Mouse (Mus musculus) bone marrow macrophage, adult 2 months (primary cell): ENCODE data around the gene Hpgd. TPM values are rescaled to one million over a fixed set of nuclear protein-coding genes. Genes with fewer than 3 reads are reported as not detected.
"Not testable (repeated sequence)": the region's sequence is repeated elsewhere in the genome, so short reads cannot be mapped to it uniquely, and the experiment has no call there.

ENCODE experiments used
- H3K27ac ChIP-seq: 2 replicates; pipeline ENCODE4 v1.5.1; 2012; ENCODE audit warnings: low read depth, low read length; ENCODE audit not compliant: insufficient read depth
- H3K4me1 ChIP-seq: 2 replicates; pipeline ENCODE4 v1.6.1; 2012; ENCODE audit warnings: low read length; ENCODE audit not compliant: control insufficient read depth, insufficient read depth
- H3K4me3 ChIP-seq: 2 replicates; pipeline ENCODE4 v1.5.1; 2012; ENCODE audit warnings: mild to moderate bottlenecking, low read length, moderate library complexity; ENCODE audit not compliant: insufficient read depth
- CTCF ChIP-seq: IDR thresholded peaks from 2 replicates; pipeline ENCODE4 v1.5.1; 2012; ENCODE audit warnings: low read depth, mild to moderate bottlenecking, low read length, moderate library complexity
- POLR2A ChIP-seq: IDR thresholded peaks from 2 replicates; pipeline ENCODE4 v1.6.1; 2012; ENCODE audit warnings: mild to moderate bottlenecking, low read depth, low read length, borderline replicate concordance
- polyA plus RNA-seq: library from polyadenylated mRNA; stranded (reverse); fragments of >200 nt; gene quantifications from 2 replicates; pipeline ENCODE4 v1.2.4, GENCODE M21; 2012; ENCODE audit not compliant: missing spikeins, insufficient read depth, insufficient read length

Gene Hpgd
- polyA plus RNA-seq: 457 and 471 TPM in 2 replicates

DNA sequence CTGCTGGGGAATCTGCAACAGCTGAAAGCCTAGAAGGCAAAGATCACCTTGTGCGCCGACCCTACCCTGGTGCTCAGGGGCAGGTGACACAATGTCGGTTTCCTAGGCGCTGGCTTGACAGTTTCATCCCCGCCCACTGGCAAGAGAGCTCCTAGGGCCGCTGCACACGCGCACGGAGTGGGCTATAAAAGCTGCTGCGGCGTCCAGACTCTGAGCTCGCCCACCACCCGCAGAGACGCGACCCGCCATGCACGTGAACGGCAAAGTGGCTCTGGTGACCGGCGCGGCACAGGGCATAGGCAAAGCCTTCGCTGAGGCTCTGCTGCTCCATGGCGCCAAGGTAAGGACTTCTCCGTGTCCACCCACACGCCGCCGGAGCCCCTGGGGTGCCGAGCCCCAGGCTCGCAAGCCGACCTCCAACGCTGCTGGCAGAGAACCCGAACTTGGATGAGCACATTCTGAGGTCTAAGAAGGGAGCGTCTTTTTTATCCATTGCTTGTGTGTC, at the start of gene Hpgd:
Gene Hpgd, plus strand, starts transcription at position 213 of the 505 bp plus-strand sequence.
- peaks cover 27% of the 10 kb centered on the region for H3K4me1 ChIP-seq
- H3K4me3 ChIP-seq: peak within 1 kb of the TSS; percentile 71
- no peak for TF ChIP-seq CTCF
- TF ChIP-seq POLR2A: no peak
- peak within 1 kb of the TSS; percentile 82 for H3K27ac ChIP-seq

DNA sequence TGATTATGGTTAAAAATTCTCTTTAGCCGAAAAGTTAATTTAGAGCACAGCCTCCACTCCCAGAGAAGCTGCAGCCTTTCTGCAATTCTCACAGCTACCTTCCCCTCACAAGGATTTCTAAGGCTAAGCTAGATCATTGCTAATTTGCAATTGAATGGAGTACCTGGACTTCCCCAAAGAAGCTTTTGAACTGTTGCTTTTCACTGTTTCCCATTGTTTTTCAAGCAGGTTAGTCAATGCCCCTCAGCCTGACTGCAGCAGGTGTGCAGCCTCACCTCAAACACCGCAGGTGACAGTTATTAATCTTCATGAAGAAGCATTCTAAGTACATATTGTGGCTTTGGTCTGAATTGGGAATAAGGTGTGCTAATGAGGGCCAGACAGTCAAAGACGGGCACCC, 42.7 kb upstream of the Hpgd start:
- not testable (repeated sequence) for H3K27ac ChIP-seq, H3K4me3 ChIP-seq, H3K4me1 ChIP-seq

- no peak overlapping the region for H3K4me3 ChIP-seq
- H3K4me1 ChIP-seq: no peaks in the 10 kb centered on the region
- no peak overlapping the region for H3K27ac ChIP-seq
- no peak for TF ChIP-seq CTCF
- no peak for TF ChIP-seq POLR2A
Measured at GRCm38 (mm10) chr8:56252314-56252713, 42.1 kb upstream of the Hpgd start.

DNA sequence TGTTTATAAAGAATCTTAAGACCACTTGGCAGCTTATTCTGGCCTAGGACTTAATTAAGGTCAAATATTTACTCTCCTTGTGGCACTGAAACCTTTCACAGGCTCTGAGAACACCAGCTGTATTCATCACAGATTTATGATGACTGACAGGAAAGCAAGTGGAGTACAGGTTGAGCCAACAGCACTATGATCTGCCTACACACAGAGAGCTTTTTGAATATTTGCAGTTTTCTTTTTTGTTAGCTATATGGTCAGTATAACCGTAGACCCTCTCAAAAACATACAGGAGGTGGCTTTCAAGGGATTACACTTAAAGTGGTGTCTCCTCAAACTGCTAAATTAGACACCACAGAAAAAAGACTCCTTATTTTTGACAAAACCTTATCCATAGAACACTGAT, 33.2 kb upstream of the Hpgd start:
- TF ChIP-seq CTCF (no peak), POLR2A (no peak)
- no peaks in the 10 kb centered on the region for H3K4me1 ChIP-seq
- no peak overlapping the region for H3K4me3 ChIP-seq

DNA sequence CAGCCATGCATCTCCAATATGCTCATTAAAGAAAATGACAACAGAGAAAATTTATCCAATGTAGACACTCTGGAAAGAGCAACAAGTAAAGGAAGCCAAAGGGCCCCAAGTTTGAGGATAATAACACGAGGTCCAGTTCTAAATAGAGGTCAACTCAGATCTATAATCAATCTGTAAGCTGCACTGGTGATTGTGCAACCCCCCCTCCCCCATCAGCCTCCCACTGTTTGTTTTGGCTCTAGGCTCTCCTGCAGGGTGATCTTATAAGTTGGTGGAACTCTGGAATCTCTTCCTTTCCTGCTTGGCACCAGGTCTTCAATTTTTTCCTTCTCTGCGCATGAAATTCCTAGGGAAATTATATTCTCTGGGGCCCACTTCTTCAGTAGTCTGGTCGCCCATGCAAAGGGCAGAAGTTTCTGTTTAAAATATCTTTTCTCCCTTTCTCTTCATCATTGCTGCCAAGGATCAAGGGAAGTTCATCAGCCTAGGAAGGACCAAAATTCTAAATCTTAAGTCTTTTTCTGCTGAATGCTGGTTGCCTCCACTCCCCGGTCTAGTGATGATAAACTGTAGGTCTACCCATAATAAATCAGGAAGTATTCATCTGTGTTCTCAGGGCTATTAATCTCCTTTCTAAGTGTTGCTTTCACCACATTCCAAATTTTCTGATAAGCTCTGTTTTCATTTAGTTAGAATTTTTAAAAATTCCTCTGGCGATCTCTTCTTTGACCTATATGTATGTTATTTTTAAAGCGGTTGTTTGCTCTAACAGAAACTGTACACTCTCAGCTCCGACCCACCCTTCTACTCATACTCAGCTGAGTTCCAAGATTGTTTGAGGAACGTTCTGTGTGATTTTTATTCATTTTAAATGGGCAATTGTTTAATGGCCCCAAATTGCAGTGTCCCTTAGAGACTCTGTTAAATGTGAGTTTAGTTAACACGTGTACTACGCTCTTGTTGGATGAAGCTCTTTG, 24.4 kb upstream of the Hpgd start:
- TF ChIP-seq CTCF (no peak), POLR2A (no peak)
- H3K4me1 ChIP-seq: peaks cover 4% of the 10 kb centered on the region
- no peak overlapping the region for H3K27ac ChIP-seq
- H3K4me3 ChIP-seq: no peak overlapping the region

More for the DNA sequence above, 33.2 kb upstream of the Hpgd start:
- H3K27ac ChIP-seq: no peak overlapping the region

DNA sequence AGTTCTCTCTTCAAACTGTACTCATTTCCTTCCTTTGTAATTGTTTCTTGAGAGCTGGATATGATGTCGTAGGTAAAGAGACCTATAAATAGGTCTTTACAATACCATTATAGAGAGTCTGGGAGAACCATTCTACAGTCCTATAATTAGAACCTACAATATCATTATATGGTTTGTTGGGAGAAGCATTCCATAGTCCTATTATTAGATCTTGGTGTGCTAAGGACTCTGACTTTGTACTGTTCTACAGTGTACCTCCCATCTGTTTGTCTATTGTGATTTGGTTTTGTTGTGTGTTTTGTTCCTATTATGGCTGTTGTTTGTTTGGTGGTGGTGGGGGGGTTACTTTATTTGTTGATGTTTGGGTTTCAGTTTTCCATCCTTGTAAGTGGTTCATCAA, 21.5 kb upstream of the Hpgd start:
- no peak overlapping the region for H3K27ac ChIP-seq
- no peak overlapping the region for H3K4me3 ChIP-seq
- peaks cover 5% of the 10 kb centered on the region for H3K4me1 ChIP-seq
- no peak for TF ChIP-seq POLR2A
- no peak for TF ChIP-seq CTCF

DNA sequence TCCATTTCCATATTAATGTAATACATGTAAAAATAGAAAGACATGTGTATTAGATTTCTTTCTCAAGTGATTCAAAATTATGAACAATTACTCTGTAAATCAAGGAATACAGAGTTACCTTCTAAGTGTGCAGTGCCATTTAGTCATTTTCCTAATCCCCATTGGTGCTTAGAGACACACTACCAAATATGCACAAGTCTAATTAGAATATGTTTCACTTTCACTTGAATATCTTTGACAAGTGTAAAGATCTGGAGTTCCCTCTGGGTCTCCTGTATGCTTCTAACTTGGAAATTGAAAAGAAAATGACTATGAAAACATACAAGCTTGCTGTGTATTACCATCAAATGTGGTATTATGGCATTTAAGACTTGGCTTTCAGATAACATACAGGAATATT, 19.1 kb upstream of the Hpgd start:
- no peak for TF ChIP-seq CTCF
- no peak for TF ChIP-seq POLR2A
- Histone ChIP-seq H3K4me1 (peaks cover 13% of the 10 kb centered on the region), H3K27ac (no peak overlapping the region), H3K4me3 (no peak overlapping the region)

DNA sequence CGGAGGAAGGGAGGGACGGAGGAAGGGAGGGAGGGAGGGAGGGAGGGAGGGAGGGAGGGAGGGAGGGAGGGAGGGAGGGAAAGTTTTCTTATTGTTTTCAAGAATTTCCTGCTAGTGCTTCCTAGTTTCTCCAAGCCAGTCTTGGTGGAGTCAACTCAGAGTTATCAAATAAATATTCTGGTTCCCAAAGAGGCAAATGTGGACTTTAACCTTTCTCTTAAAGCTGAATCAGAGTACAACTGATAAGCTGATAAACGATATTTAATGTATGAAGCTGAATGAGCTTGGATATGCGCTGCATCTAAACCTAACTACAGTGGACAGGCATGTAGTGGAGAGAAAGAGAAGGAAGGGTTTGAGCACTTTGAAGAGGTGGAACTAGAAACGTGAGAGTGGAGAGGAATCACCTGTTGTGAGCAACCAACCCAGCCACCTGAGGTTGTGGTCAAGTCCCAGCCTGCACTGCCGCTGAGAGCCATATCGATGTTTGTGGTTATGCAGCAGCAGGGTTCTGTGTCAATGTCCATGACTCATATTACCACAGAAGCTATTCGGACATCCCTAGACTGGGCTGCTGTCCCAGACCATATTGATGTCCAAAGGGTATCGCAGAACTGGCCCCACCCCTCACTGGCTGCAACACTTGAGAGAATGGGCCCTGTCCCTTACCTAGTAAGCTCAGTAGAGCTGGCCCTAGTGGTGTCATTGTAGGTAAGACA, 16.4 kb upstream of the Hpgd start:
- no peak overlapping the region for H3K4me3 ChIP-seq
- TF ChIP-seq POLR2A: no peak
- TF ChIP-seq CTCF: no peak
- H3K4me1 ChIP-seq: peaks cover 13% of the 10 kb centered on the region
- no peak overlapping the region for H3K27ac ChIP-seq

- H3K27ac ChIP-seq: no peak overlapping the region
- no peak overlapping the region for H3K4me3 ChIP-seq
- H3K4me1 ChIP-seq: peaks cover 13% of the 10 kb centered on the region
- TF ChIP-seq POLR2A (no peak), CTCF (no peak)
Measured at GRCm38 (mm10) chr8:56278545-56279063, 15.8 kb upstream of the Hpgd start.

- Histone ChIP-seq H3K4me1 (peaks cover 25% of the 10 kb centered on the region), H3K27ac (peak overlapping the region; percentile 81; the same call in 1 of the 2 replicates), H3K4me3 (no peak overlapping the region)
- TF ChIP-seq POLR2A: no peak
- no peak for TF ChIP-seq CTCF
Measured at GRCm38 (mm10) chr8:56283936-56284335, 10.4 kb upstream of the Hpgd start.
